Mouse (Mus musculus) intestine, postnatal 0 days (tissue): ENCODE measurements around the gene Ckap5. TPM values are rescaled to one million over a fixed set of nuclear protein-coding genes. Genes with fewer than 3 reads are reported as not detected.
"Not testable (repeated sequence)": the region's sequence is repeated elsewhere in the genome, so short reads cannot be mapped to it uniquely, and the experiment has no call there.

Experiments used
- ATAC-seq: fragments of 200-750 bp; cut with Nextera tagmentation; 2 replicates; pipeline ENCODE4 v1.8.0; 2017; ENCODE audit warnings: mild to moderate bottlenecking, moderate TSS enrichment, moderate library complexity
- H3K27ac ChIP-seq: fragments of 300-500 bp; sonication (generic); 2 replicates; pipeline ENCODE4 v1.5.1; 2014; ENCODE audit warnings: mild to moderate bottlenecking, low read depth, low read length, moderate library complexity
- H3K27me3 ChIP-seq: fragments of 300-500 bp; sonication (generic); replicated peaks from 2 replicates; pipeline ENCODE4 v1.6.1; 2014; ENCODE audit warnings: low read length, mixed read lengths; ENCODE audit not compliant: control insufficient read depth, insufficient read depth
- H3K36me3 ChIP-seq: fragments of 300-500 bp; sonication (generic); 2 replicates; pipeline ENCODE4 v1.6.1; 2014; ENCODE audit warnings: mild to moderate bottlenecking, moderate library complexity; ENCODE audit not compliant: control insufficient read depth, insufficient read depth
- H3K4me1 ChIP-seq: fragments of 300-500 bp; sonication (generic); replicated peaks from 2 replicates; pipeline ENCODE4 v1.6.1; 2014; ENCODE audit warnings: antibody characterized with exemption, low read length, mixed read lengths; ENCODE audit not compliant: control insufficient read depth, insufficient read depth
- H3K4me2 ChIP-seq: fragments of 300-500 bp; sonication (generic); replicated peaks from 2 replicates; pipeline ENCODE4 v1.6.1; 2014; ENCODE audit warnings: low read depth, mild to moderate bottlenecking, moderate library complexity
- H3K4me3 ChIP-seq: fragments of 300-500 bp; sonication (generic); 2 replicates; pipeline ENCODE4 v1.5.1; 2014; ENCODE audit warnings: low read depth, low read length
- H3K9ac ChIP-seq: fragments of 300-500 bp; sonication (generic); 2 replicates; pipeline ENCODE4 v1.6.1; 2014; ENCODE audit warnings: mild to moderate bottlenecking, low read depth, low read length
- H3K9me3 ChIP-seq: fragments of 300-500 bp; sonication (generic); 2 replicates; pipeline ENCODE4 v1.6.1; 2016; ENCODE audit warnings: mixed run types; ENCODE audit not compliant: control insufficient read depth
- CTCF ChIP-seq: sonication (generic); IDR thresholded peaks from 2 replicates; pipeline ENCODE4 v1.5.1; 2016; ENCODE audit warnings: low read depth, mild to moderate bottlenecking, control low read depth, antibody characterized with exemption, moderate library complexity
- WGBS: fragments of 180-500 bp; shearing (Covaris S2); extraction: QIAGEN DNeasy Blood & Tissue Kit; methylation state at CpG from one replicate; pipeline ENCODE4 v1.1.7; 2014; 5-methylcytosine and 5-hydroxymethylcytosine counted together
- polyA plus RNA-seq: library from polyadenylated mRNA; unstranded; fragments of >200 nt; fragmentation: Nextera tagmentation; extraction: Ambion mirVana; gene quantifications from 2 replicates; pipeline ENCODE4 v1.2.1, GENCODE M21; 2015

Gene Ckap5
- polyA plus RNA-seq, 1 experiment from 2014 or later, result 19.3 TPM

DNA sequence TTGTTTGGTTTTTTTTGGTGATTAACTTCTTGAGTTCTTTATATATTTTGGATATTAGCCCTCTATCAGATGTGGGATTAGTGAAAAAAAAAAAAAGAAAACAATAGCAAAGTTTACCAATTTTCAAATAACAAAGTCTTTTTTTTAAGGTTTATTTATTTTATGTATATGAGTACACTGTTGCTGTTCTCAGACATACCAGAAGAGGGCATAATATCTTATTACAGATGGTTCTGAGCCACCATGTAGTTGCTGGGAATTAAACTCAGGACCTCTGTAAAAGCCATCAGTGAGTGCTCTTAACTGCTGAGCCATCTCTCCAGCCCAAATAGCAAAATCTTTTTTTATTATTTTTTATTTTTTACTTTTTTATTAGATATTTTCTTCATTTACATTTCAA lies 82.8 kb downstream of the Ckap5 start:
- not testable (repeated sequence) for H3K9ac ChIP-seq, H3K27me3 ChIP-seq, H3K27ac ChIP-seq, H3K4me1 ChIP-seq, H3K4me3 ChIP-seq, H3K4me2 ChIP-seq, ATAC-seq, H3K9me3 ChIP-seq
- H3K36me3 ChIP-seq, result peaks cover 62% of the 10 kb centered on the region
- TF ChIP-seq CTCF, result peak; percentile 5; the same call in 1 of the 2 replicates

DNA sequence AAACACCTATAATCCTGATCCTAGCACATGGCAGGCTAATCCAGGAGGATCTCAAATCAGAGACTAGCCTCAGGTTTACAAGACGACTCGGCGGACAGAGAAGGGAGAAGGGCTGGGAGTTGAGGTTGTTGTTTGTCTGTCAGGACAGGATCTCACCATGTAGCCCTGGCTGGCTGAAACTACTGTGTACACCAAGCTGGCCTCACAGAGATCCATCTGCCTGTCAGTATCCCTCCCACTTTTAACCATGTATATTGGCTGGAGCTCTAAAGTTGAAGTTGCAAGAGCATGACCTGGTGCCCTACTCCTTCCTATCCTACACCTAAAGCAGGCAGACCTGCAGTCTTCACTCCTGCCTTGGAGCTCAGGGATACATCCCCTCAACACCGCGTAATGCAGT lies 95.8 kb downstream of the Ckap5 start:
- Histone ChIP-seq H3K27me3 (no peaks in the 10 kb centered on the region), H3K4me3 (no peak overlapping the region), H3K4me2 (no peak overlapping the region), H3K9me3 (no peaks in the 10 kb centered on the region), H3K9ac (no peak overlapping the region), H3K36me3 (peaks cover 55% of the 10 kb centered on the region), H3K4me1 (no peaks in the 10 kb centered on the region), H3K27ac (no peak overlapping the region)
- WGBS, result 90% methylated on average over 5 of the region's 5 CpGs
- TF ChIP-seq CTCF, result no peak
- ATAC-seq, result no peak

DNA sequence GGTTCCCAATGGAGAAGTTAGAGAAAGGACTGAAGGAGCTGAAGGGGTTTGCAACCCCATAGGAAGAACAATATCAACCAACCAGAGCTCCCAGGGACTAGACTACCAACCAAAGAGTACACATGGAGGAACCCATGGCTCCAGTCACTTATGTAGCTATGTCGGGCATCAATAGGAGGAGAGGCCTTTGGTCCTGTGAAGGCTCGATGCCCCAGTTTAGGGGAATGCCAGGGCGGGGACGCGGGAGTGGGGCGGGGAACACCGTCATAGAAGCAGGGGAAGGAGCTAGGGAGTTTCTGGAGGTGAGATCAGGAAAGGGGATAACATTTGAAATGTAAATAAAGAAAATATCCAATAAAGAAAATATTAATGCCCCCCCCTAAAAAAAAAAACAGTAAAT lies 96.8 kb downstream of the Ckap5 start:
- not testable (repeated sequence) for H3K9ac ChIP-seq, H3K9me3 ChIP-seq, ATAC-seq, H3K4me3 ChIP-seq, H3K27me3 ChIP-seq, H3K4me1 ChIP-seq, H3K4me2 ChIP-seq, H3K27ac ChIP-seq
- 91% methylated on average over 7 of the region's 7 CpGs for WGBS
- peaks cover 46% of the 10 kb centered on the region for H3K36me3 ChIP-seq

DNA sequence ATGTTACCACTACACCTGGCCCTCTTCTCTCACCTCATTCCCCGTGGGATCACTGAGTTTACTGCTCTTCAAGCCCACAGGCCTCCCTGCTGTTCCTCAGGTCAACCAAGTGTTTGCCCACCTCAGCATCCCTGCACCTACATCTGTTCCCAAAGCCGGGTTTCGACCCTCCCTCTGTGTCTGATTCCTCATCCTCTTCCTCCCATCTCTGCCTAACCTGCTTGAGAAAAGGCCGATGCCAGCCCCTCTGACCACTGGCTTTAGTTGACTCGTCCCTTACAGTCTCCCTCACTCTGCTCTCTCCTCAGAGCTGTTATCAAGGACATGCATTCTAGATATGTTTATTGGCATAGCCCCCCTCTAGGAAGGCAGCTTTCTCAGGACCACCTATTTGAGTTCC lies 100.9 kb downstream of the Ckap5 start:
- TF ChIP-seq CTCF, result no peak
- H3K4me1 ChIP-seq, result no peaks in the 10 kb centered on the region
- H3K36me3 ChIP-seq, result peaks cover 7% of the 10 kb centered on the region
- no peak overlapping the region for H3K4me2 ChIP-seq
- no peaks in the 10 kb centered on the region for H3K27me3 ChIP-seq
- no peak overlapping the region for H3K27ac ChIP-seq
- no peak overlapping the region for H3K9ac ChIP-seq
- 72% methylated on average over 5 of the region's 5 CpGs for WGBS
- ATAC-seq, result no peak
- no peaks in the 10 kb centered on the region for H3K9me3 ChIP-seq
- no peak overlapping the region for H3K4me3 ChIP-seq

DNA sequence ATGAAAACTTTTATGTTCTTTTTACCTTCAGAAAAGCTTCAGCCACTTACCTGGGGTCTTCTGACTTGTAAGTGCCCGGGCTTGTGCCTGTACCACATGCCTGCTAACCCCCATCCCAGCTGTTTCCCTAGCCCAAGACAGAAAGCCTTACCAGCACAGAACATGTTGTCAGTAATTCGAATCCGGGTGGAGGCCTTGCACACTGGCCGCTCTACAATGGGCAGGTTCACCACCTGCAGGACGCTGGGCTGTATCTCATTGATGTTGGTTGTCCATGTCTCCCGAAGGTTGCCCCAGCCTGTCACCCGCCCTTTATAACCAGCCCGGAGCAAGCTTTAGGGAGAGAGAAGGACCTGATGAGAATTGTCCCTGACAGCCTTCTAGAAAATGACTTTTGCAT lies 101.6 kb downstream of the Ckap5 start:
- H3K9me3 ChIP-seq, result no peaks in the 10 kb centered on the region
- no peak for ATAC-seq
- H3K4me1 ChIP-seq, result no peaks in the 10 kb centered on the region
- H3K4me2 ChIP-seq, result no peak overlapping the region
- no peak overlapping the region for H3K27ac ChIP-seq
- H3K36me3 ChIP-seq, result 0 out of 2 replicates have a peak, but pooled peaks cover 5% of the 10 kb centered on the region
- H3K4me3 ChIP-seq, result no peak overlapping the region
- no peaks in the 10 kb centered on the region for H3K27me3 ChIP-seq
- no peak overlapping the region for H3K9ac ChIP-seq
- 89% methylated on average over 8 of the region's 8 CpGs for WGBS
- TF ChIP-seq CTCF, result no peak

DNA sequence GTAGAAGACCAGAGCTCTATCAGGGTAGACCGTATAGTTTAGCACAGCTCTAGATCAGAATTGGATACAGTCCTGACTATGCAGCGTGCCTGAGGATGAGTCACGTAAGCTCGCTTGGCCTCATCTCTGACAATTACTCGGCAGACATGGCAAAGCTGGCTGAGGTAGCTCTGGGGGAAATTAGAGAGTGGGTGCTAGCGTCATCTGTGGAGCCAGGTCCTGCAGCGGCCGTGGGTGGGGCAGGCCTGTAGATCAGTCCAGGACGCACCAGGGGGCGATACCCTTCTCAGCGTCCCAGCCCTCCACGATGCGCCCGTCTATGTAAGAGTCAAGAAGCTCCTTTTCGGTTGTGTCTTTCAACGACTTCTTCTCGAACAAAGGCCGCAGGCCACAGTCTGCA lies 103.1 kb downstream of the Ckap5 start:
- no peak for ATAC-seq
- Histone ChIP-seq H3K4me2 (no peak overlapping the region), H3K27ac (no peak overlapping the region), H3K4me1 (no peaks in the 10 kb centered on the region), H3K4me3 (no peak overlapping the region), H3K9ac (no peak overlapping the region), H3K27me3 (no peaks in the 10 kb centered on the region), H3K36me3 (no peaks in the 10 kb centered on the region), H3K9me3 (no peaks in the 10 kb centered on the region)
- TF ChIP-seq CTCF, result peak; percentile 20; the same call in 1 of the 2 replicates
- WGBS, result 81% methylated on average over 18 of the region's 18 CpGs

DNA sequence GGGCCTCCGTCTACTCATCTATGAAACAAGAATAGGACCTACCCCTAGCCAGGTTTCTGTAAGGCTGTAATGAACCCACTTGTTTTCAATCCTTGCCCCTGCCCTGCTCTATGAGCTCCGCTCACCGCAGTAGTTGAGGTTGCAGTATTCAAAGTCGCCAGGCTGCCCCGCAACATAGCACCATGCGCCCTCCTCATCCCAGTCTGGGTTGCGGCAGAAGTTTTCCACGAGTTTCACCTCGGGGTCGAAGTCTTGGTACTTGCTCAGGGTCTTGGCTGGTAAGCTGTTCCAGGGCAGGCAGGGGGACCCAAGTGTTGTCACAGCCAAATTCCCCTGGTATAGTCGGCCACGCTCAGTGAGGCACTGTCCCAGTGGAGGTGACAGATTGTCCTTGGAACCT lies 103.8 kb downstream of the Ckap5 start:
- Histone ChIP-seq H3K9ac (no peak overlapping the region), H3K9me3 (no peaks in the 10 kb centered on the region), H3K36me3 (no peaks in the 10 kb centered on the region), H3K4me2 (no peak overlapping the region), H3K27me3 (no peaks in the 10 kb centered on the region), H3K4me1 (no peaks in the 10 kb centered on the region), H3K27ac (no peak overlapping the region), H3K4me3 (no peak overlapping the region)
- ATAC-seq, result no peak
- TF ChIP-seq CTCF, result no peak
- WGBS, result 92% methylated on average over 12 of the region's 12 CpGs
